Mouse (Mus musculus): ENCODE measurements at regions not wholly inside any gene's neighbourhood (a gene's known extent, or its start where the extent isn't known, plus 50 kb on each side); places are given as distances from the start of the nearest gene placed in this dataset.

GRCm38 (mm10) chr9:113057415-113057814 is 650.6 kb downstream of the Pdcd6ip start:
- no peak for DNase-seq

GRCm38 (mm10) chr9:113044556-113045178 is 663.4 kb downstream of the Pdcd6ip start:
- DNase-seq: no peak

- no peak for DNase-seq
Measured at GRCm38 (mm10) chr9:113040885-113041284, 667.2 kb downstream of the Pdcd6ip start.

GRCm38 (mm10) chr9:113033996-113034395 is 674.1 kb downstream of the Pdcd6ip start:
- no peak for DNase-seq

- no peak for DNase-seq
Measured at GRCm38 (mm10) chr9:113029091-113029490, 679.0 kb downstream of the Pdcd6ip start.

- no peak for DNase-seq
Measured at GRCm38 (mm10) chr9:113026904-113027193, 681.2 kb downstream of the Pdcd6ip start.

GRCm38 (mm10) chr9:113026096-113026903 is 681.8 kb downstream of the Pdcd6ip start:
- DNase-seq: no peak

- no peak for DNase-seq
Measured at GRCm38 (mm10) chr9:113021866-113022645, 686.0 kb downstream of the Pdcd6ip start.

GRCm38 (mm10) chr9:113019576-113019975 is 688.5 kb downstream of the Pdcd6ip start:
- DNase-seq: no peak

- no peak for DNase-seq
Measured at GRCm38 (mm10) chr9:113008106-113008505, 700.0 kb downstream of the Pdcd6ip start.

- no peak for DNase-seq
Measured at GRCm38 (mm10) chr9:112996204-112996603, 711.9 kb downstream of the Pdcd6ip start.

GRCm38 (mm10) chr9:112994774-112995173 is 713.3 kb downstream of the Pdcd6ip start:
- DNase-seq: no peak

- DNase-seq: no peak
Measured at GRCm38 (mm10) chr9:112993627-112994026, 714.4 kb downstream of the Pdcd6ip start.

- DNase-seq: no peak
Measured at GRCm38 (mm10) chr9:112992937-112993336, 715.1 kb downstream of the Pdcd6ip start.

- DNase-seq: no peak
Measured at GRCm38 (mm10) chr9:112983353-112983752, 724.7 kb downstream of the Pdcd6ip start.

GRCm38 (mm10) chr9:112951567-112951966 is 715.8 kb upstream of the Arpp21 start:
- no peak for DNase-seq

- no peak for DNase-seq
Measured at GRCm38 (mm10) chr9:112950056-112950455, 714.3 kb upstream of the Arpp21 start.

- peak; percentile 58 for DNase-seq
Measured at GRCm38 (mm10) chr9:112938781-112939180, 703.0 kb upstream of the Arpp21 start.

- DNase-seq: peak; percentile 34
Measured at GRCm38 (mm10) chr9:112909311-112910101, 673.8 kb upstream of the Arpp21 start.

GRCm38 (mm10) chr9:112905955-112906354 is 670.2 kb upstream of the Arpp21 start:
- DNase-seq: no peak

GRCm38 (mm10) chr9:112864921-112865320 is 629.2 kb upstream of the Arpp21 start:
- DNase-seq: no peak

GRCm38 (mm10) chr9:112861136-112861535 is 625.4 kb upstream of the Arpp21 start:
- DNase-seq: no peak

- no peak for DNase-seq
Measured at GRCm38 (mm10) chr9:112860307-112860893, 624.7 kb upstream of the Arpp21 start.
